Mouse (Mus musculus): Measurements from ENCODE around the gene Ttc7. TPM values are rescaled to one million over a fixed set of nuclear protein-coding genes. Genes with fewer than 3 reads are reported as not detected.

Ttc7 gene
- total RNA-seq, 2 experiments from 2014 or later = 5.5 TPM

- DNase-seq = peak; percentile 60
Measured at GRCm38 (mm10) chr17:87314530-87314946, 31.9 kb downstream of the Ttc7 start.

DNA sequence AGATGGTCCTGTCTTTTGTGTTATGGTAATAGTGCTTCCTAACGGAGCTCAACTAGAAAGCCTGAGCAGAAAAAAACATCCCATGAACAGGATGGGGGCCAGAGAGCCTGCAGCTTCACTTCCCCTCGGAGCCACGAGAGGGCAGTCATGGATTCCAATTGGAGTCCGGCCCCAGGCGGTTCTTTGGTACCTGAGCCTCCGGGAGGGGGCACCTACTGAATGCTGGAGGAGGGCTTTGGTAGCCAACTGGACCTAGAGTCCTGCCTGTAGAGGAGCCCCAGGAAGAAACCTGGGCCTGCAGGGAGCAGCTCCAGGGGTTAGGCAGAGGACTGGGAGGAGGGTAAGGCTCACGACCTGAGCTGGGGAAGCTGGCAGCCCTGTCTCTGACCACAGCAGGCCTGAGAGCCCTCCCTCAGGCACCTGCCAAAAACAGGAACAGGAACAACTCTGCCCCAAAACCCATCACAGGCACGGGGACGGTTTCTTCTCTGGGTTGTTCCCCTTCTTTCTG, 32.4 kb downstream of the Ttc7 start:
- DNase-seq = peak; percentile 98

DNA sequence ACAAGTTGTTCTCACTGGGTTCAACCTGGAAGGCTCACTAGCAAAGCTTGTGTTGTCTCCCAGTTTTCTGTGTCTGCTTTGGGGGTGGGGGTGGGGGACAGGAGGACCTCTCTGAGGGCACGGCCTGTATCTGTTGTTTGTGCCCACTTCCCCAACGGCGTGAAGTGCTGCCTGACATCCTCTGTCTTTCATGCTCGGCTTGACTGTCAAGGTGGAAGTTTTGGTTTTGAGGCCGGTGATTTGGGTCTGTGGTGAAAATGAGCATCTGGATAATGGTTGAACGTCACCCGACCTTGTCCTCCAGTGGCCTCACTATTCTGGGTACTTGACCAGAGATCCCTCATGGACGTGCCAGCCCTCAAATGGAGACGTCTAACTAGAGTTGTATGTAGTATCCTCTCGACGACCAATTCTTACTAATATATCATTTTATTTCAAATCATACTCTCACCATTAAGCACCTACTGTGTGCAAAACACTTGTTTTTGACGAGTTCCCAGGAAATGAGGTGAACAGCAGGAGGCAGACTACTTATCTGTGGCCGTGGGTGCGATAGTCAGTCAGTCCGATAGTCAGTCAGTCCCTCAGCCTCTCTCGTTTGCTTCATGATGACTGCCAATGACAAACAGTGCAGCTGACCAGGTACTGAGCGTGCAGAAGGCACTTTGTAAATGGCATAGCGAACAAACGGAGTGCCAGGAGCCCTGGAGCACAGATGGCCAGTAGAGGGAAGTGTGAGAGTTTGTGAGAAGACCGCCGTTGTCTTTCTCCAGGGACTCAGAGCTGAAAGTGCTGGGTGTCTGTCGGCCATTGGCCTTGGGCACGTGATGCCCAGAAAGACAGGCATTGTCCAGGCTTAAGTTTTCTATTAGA, 33.4 kb downstream of the Ttc7 start:
- DNase-seq = no peak

DNA sequence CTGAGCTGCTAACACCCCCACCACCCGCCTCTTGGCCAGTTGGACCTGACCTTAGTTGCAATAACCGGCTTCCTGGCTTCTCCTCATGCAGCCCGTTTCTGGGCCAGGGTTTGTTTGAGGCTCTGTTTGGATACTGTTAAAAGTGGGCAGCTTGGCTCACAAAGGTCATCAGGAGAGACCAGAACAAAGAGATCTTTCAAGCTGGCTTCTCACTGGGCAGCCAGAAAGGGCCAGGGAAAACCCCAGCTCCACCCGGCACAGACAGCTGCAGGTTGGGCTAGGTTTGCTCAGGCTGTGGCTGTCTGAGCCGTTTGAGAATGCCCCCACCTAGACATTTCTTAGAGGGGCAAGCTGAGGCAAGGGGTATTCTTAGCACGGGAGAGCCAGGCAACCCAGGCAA, 34.6 kb downstream of the Ttc7 start:
- DNase-seq = no peak

DNA sequence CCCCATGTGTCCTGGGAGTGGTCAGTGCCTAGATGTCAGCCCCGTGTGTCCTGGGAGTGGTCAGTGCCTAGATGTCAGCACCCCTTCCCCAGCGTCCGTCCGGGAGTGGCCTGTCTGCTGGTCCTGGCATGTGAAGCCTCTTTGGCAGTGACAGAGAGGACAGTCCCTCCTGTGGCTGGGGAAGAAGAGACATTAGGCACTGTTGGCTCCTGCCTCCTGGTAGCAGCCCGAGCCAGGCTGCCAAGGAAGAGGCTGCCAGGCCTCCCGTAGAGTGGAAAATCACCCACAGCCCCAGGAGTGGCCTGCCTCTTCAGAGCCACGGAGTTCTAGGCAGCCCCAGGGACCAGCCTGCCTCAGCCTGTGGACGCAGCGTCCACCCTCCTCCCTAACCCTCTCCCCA, 35.3 kb downstream of the Ttc7 start:
- DNase-seq = no peak

GRCm38 (mm10) chr17:87321673-87322072, 39.0 kb downstream of the Ttc7 start:
- DNase-seq = no peak

DNA sequence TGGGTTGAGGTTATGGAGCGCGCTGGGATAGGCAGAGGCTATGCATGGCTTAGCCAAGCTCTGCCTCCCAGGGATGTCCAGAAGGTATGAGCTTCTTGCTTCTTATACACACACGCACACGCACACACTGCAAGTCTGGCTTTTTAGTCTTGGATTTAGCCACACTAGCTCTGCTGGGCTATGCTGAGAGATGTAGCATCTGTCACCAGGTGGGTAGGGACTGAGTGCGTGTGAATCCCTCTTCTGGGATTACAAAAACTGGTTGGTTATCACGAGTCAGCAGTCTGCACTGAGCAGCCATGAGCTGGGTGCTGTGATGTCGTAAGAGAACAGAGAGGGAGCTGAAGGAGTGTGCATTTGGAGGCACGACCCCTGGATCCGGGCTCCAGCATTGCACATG, 40.5 kb downstream of the Ttc7 start:
- DNase-seq = no peak

GRCm38 (mm10) chr17:87325501-87325900, 42.8 kb downstream of the Ttc7 start:
- no peak for DNase-seq

DNA sequence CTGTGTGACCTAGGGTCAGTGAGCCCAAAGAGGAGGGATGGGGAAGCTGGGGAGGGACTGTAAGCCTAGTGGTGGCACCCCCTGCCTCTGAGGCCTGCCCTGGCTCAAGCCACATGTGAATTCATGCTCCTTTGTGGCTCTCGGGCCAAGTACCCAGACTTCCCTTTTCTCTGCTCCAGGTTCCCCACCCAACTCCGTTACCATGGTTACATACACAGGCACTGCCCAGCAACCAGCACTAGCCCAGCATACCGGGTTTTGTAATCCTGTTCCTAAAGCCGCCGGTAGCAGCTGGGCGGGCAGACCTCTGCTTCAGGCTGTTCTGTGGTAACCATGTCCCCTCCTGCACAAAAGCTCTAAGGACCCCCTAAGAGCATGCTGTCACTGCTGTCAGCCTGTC, 44.3 kb downstream of the Ttc7 start:
- no peak for DNase-seq

GRCm38 (mm10) chr17:87327645-87328044, 45.0 kb downstream of the Ttc7 start:
- DNase-seq = no peak

- DNase-seq = no peak
Measured at GRCm38 (mm10) chr17:87328177-87328768, 45.6 kb downstream of the Ttc7 start.

- DNase-seq = no peak
Measured at GRCm38 (mm10) chr17:87329144-87329700, 46.5 kb downstream of the Ttc7 start.

- no peak for DNase-seq
Measured at GRCm38 (mm10) chr17:87330250-87330920, 47.7 kb downstream of the Ttc7 start.

DNA sequence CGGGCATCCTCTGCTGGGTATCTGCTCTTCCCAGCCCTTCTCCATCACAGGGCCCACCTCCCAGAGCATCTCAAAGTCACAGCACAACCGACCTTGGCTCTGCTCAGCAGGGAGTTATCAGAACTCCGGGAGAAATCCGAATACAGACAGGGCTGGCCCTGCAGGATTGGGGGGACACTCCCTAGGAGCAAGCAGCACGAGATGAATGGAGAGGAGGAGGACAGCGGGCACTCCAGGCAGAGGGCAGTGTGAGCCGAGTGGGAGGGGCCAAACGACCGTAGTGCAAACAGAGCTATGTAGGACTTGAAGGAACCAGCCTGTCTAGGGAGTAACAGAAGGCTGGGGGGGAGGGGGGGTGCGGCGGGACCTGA, 48.2 kb downstream of the Ttc7 start:
- DNase-seq = peak; percentile 44

GRCm38 (mm10) chr17:87331336-87332141, 48.9 kb downstream of the Ttc7 start:
- no peak for DNase-seq

DNA sequence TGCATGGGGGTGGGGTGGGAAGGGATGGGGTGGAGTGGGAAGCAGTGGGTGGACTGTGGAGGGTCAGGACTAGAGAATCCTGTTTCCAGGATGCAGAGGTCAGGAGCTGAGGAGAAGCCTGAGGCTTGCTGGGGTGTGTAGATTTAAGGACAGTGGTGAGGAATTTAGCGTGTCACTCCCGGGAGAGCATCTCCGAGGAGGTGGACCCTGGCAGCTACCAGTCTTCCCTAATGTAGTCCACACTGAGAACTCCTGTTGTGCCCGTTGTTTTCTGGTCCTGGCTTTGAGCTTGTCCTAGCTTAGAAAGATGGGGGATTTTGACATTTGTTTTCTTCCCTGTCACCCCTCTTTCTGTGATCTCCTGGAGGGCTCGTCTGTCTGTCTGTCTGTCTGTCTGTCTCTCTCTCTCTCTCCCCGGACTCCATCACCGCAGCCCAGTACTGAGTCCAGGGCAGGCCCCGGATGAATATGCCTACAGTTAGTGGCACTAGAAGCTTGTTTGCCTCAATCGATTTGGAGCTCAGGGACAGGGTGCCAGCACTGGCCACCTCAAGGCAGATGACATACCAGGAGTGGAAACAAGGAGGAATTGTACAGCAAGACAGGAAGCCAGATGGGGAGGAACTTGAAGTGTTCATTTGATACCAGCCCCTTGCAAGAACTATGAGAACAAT, 49.6 kb downstream of the Ttc7 start:
- DNase-seq = no peak

DNA sequence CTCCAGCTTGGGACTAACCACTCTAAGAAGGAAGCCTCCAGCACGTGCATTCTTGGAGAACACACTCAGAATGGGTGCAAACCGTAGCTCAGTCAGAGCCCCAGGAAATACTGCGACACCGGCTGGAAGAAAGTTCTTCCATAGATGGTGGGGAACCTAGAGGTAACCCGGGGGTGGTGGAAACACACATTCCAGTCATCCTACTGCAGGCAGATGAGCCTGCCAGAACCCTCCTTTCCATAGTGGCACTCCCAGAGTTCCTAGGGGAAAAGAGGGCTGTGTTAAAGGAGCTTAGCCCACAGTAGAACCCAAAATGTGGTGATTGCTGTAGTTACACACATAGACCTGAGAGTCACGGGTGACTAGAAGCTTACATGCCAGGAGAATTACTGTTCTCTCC, 50.2 kb downstream of the Ttc7 start:
- DNase-seq = no peak

- DNase-seq = no peak
Measured at GRCm38 (mm10) chr17:87334162-87334561, 51.5 kb downstream of the Ttc7 start.

DNA sequence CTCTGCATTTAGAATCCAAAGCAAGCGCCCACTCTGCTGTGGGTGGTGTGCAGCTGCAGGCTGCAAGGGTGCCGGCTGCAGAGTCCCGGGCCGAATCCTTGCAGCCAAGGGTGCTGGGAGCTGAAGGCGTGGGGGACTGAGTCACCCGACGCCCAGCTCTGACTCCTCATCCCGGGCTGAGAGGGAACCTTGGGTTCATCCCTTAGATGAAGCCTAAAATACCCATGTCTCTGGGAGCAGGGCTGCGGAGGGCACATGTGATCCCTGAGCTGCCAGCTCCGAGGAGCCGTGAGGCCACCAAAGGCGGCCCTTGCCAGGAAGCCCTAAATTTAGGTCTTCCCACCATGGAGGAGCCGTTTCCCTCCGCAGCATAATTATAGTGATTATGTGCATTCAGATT, 52.5 kb downstream of the Ttc7 start:
- DNase-seq = no peak

DNA sequence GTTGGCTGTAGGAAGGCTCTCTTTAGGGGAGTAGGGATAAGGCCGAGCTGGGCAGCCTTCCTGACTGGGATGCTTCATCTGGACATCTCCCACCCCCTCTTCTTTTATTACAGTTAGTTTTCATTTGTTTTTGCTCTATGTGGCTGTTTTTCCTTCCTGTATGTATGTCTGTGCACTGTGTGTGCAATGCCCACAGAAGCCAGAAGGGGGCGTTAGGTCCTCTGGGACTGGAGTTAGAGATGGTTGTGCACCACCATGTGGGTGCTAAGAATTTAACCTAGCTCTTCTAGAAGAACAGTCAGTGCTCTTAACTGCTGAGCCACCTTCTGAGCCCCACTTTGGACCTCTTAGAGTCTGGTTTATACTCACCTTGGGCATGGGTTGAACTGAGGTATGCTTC, 53.0 kb downstream of the Ttc7 start:
- DNase-seq = no peak

DNA sequence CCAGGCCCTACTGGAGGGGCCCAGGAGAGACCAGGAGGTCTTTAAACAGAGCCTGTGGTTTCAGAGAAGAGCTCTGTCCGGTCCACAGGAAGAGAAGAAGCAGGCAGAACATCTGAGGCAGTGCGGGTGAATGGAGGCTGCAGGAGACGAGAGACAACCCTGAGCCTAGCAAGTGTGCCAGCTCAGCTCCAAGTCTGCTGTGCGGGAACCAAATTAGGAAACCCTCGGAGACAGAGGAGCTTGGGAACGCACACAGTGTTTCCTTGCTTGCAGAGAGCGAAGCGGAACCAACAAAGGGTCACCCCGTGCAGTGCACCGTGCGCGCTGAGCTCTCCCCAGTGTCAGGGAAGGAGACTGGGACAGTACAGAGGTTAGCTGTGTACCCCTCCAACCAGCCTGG, 54.2 kb downstream of the Ttc7 start:
- DNase-seq = no peak

DNA sequence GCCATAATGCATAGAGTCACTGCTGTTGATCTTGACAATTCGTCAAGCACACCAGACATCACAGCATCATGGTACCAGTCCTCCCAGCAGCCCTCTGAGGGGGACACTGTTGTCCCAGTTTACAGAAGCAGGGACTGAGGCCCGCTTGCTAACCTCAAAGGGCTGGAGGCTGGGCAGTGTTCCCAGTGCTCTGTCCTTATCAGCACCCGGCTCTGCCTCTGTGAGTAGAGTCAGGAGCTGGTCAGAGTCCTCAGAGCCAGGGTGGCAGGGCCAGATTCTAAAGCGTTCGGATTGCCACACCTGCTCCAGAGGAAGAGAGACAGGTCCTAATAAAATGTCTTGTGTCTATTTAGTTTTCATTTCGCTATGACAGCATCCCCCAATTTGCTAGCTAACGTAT, 55.0 kb downstream of the Ttc7 start:
- no peak for DNase-seq

Data from heart, postnatal 4 days (tissue).